Mouse (Mus musculus): ENCODE results near the gene Ppp6r2. TPM values are rescaled to one million over a fixed set of nuclear protein-coding genes. Genes with fewer than 3 reads are reported as not detected.

Ppp6r2 gene
- polyA plus RNA-seq, 1 experiment: 252 TPM

- H3K27ac ChIP-seq (ENCODE audit: insufficient read depth, low read depth, low read length): no peak overlapping the region
- H3K4me1 ChIP-seq (ENCODE audit: control insufficient read depth, insufficient read depth, insufficient read length, low read length): no peaks in the 10 kb centered on the region
- TF ChIP-seq CTCF (IDR thresholded peaks at IDR 0.05; ENCODE audit: extremely low read depth, insufficient read length, insufficient replicate concordance, low read depth, low read length) (no peak), POLR2A (IDR thresholded peaks at IDR 0.05; ENCODE audit: low read depth, low read length) (no peak)
- WGBS: 93% methylated on average over 5 of the region's 5 CpGs
- H3K27me3 ChIP-seq (ENCODE audit: control insufficient read depth, insufficient read depth, low read length): no peaks in the 10 kb centered on the region
- H3K4me3 ChIP-seq (ENCODE audit: low read depth, low read length): no peak overlapping the region
- H3K36me3 ChIP-seq (ENCODE audit: control insufficient read depth, insufficient read depth, low read length): peaks cover 45% of the 10 kb centered on the region
Observed at GRCm38 (mm10) chr15:89285478-89285877, 74.1 kb downstream of the Ppp6r2 start.

GRCm38 (mm10) chr15:89286114-89286513 lies 74.8 kb downstream of the Ppp6r2 start:
- H3K36me3 ChIP-seq (ENCODE audit: control insufficient read depth, insufficient read depth, low read length): peaks cover 49% of the 10 kb centered on the region
- H3K27ac ChIP-seq (ENCODE audit: insufficient read depth, low read depth, low read length): no peak overlapping the region
- TF ChIP-seq CTCF (IDR thresholded peaks at IDR 0.05; ENCODE audit: extremely low read depth, insufficient read length, insufficient replicate concordance, low read depth, low read length) (no peak), POLR2A (IDR thresholded peaks at IDR 0.05; ENCODE audit: low read depth, low read length) (no peak)
- no peaks in the 10 kb centered on the region for H3K27me3 ChIP-seq (ENCODE audit: control insufficient read depth, insufficient read depth, low read length)
- H3K4me3 ChIP-seq (ENCODE audit: low read depth, low read length): no peak overlapping the region
- WGBS: 69% methylated on average over 7 of the region's 7 CpGs
- no peaks in the 10 kb centered on the region for H3K4me1 ChIP-seq (ENCODE audit: control insufficient read depth, insufficient read depth, insufficient read length, low read length)

GRCm38 (mm10) chr15:89286582-89286981 lies 75.2 kb downstream of the Ppp6r2 start:
- H3K27me3 ChIP-seq (ENCODE audit: control insufficient read depth, insufficient read depth, low read length): no peaks in the 10 kb centered on the region
- TF ChIP-seq POLR2A (IDR thresholded peaks at IDR 0.05; ENCODE audit: low read depth, low read length): no peak
- TF ChIP-seq CTCF (IDR thresholded peaks at IDR 0.05; ENCODE audit: extremely low read depth, insufficient read length, insufficient replicate concordance, low read depth, low read length): no peak
- H3K4me3 ChIP-seq (ENCODE audit: low read depth, low read length): no peak overlapping the region
- H3K4me1 ChIP-seq (ENCODE audit: control insufficient read depth, insufficient read depth, insufficient read length, low read length): no peaks in the 10 kb centered on the region
- WGBS: 81% methylated on average over 5 of the region's 5 CpGs
- no peak overlapping the region for H3K27ac ChIP-seq (ENCODE audit: insufficient read depth, low read depth, low read length)
- H3K36me3 ChIP-seq (ENCODE audit: control insufficient read depth, insufficient read depth, low read length): peaks cover 49% of the 10 kb centered on the region

GRCm38 (mm10) chr15:89288227-89288767 lies 76.9 kb downstream of the Ppp6r2 start:
- peaks cover 53% of the 10 kb centered on the region for H3K36me3 ChIP-seq (ENCODE audit: control insufficient read depth, insufficient read depth, low read length)
- H3K4me3 ChIP-seq (ENCODE audit: low read depth, low read length): no peak overlapping the region
- H3K27ac ChIP-seq (ENCODE audit: insufficient read depth, low read depth, low read length): no peak overlapping the region
- WGBS: 83% methylated on average over 23 of the region's 23 CpGs
- TF ChIP-seq CTCF (IDR thresholded peaks at IDR 0.05; ENCODE audit: extremely low read depth, insufficient read length, insufficient replicate concordance, low read depth, low read length): no peak
- H3K27me3 ChIP-seq (ENCODE audit: control insufficient read depth, insufficient read depth, low read length): no peaks in the 10 kb centered on the region
- H3K4me1 ChIP-seq (ENCODE audit: control insufficient read depth, insufficient read depth, insufficient read length, low read length): no peaks in the 10 kb centered on the region

- Histone ChIP-seq H3K4me3 (ENCODE audit: low read depth, low read length) (no peak overlapping the region), H3K4me1 (ENCODE audit: control insufficient read depth, insufficient read depth, insufficient read length, low read length) (no peaks in the 10 kb centered on the region; the same call in 1 of the 2 replicates), H3K27ac (ENCODE audit: insufficient read depth, low read depth, low read length) (no peak overlapping the region), H3K36me3 (ENCODE audit: control insufficient read depth, insufficient read depth, low read length) (peaks cover 60% of the 10 kb centered on the region), H3K27me3 (ENCODE audit: control insufficient read depth, insufficient read depth, low read length) (no peaks in the 10 kb centered on the region)
- no peak for TF ChIP-seq CTCF (IDR thresholded peaks at IDR 0.05; ENCODE audit: extremely low read depth, insufficient read length, insufficient replicate concordance, low read depth, low read length)
- TF ChIP-seq POLR2A (IDR thresholded peaks at IDR 0.05; ENCODE audit: low read depth, low read length): no peak
- 94% methylated on average over 11 of the region's 11 CpGs for WGBS
Observed at GRCm38 (mm10) chr15:89289455-89289854, 78.1 kb downstream of the Ppp6r2 start.

- Histone ChIP-seq H3K4me1 (ENCODE audit: control insufficient read depth, insufficient read depth, insufficient read length, low read length) (peaks cover under 1% of the 10 kb centered on the region), H3K36me3 (ENCODE audit: control insufficient read depth, insufficient read depth, low read length) (peaks cover 70% of the 10 kb centered on the region), H3K4me3 (ENCODE audit: low read depth, low read length) (no peak overlapping the region), H3K27ac (ENCODE audit: insufficient read depth, low read depth, low read length) (no peak overlapping the region), H3K27me3 (ENCODE audit: control insufficient read depth, insufficient read depth, low read length) (no peaks in the 10 kb centered on the region)
- TF ChIP-seq CTCF (IDR thresholded peaks at IDR 0.05; ENCODE audit: extremely low read depth, insufficient read length, insufficient replicate concordance, low read depth, low read length): no peak
- no peak for TF ChIP-seq POLR2A (IDR thresholded peaks at IDR 0.05; ENCODE audit: low read depth, low read length)
- 69% methylated on average over 3 of the region's 3 CpGs for WGBS
Observed at GRCm38 (mm10) chr15:89291521-89291920, 80.2 kb downstream of the Ppp6r2 start.

GRCm38 (mm10) chr15:89292795-89293194 lies 81.4 kb downstream of the Ppp6r2 start:
- Histone ChIP-seq H3K36me3 (ENCODE audit: control insufficient read depth, insufficient read depth, low read length) (peaks cover 61% of the 10 kb centered on the region), H3K27me3 (ENCODE audit: control insufficient read depth, insufficient read depth, low read length) (no peaks in the 10 kb centered on the region), H3K4me1 (ENCODE audit: control insufficient read depth, insufficient read depth, insufficient read length, low read length) (peaks cover 2% of the 10 kb centered on the region), H3K27ac (ENCODE audit: insufficient read depth, low read depth, low read length) (no peak overlapping the region), H3K4me3 (ENCODE audit: low read depth, low read length) (no peak overlapping the region)
- 36% methylated on average over 2 of the region's 2 CpGs for WGBS
- TF ChIP-seq POLR2A (IDR thresholded peaks at IDR 0.05; ENCODE audit: low read depth, low read length): no peak
- TF ChIP-seq CTCF (IDR thresholded peaks at IDR 0.05; ENCODE audit: extremely low read depth, insufficient read length, insufficient replicate concordance, low read depth, low read length): no peak
